Mouse (Mus musculus) liver, embryonic 14.5 days (tissue): Measurements from ENCODE around the gene Calu.

Experiments used
- CTCF ChIP-seq: IDR thresholded peaks from 2 replicates; pipeline ENCODE4 v1.5.1; 2016; ENCODE audit warnings: antibody characterized with exemption, low read depth, control low read depth
- EP300 ChIP-seq: IDR thresholded peaks from 2 replicates; pipeline ENCODE4 v1.6.1; 2016; ENCODE audit warnings: antibody characterized with exemption, low read depth

- no peak for TF ChIP-seq CTCF
- TF ChIP-seq EP300 = no peak
Observed at GRCm38 (mm10) chr6:29395910-29396713, 48.2 kb downstream of the Calu start, which contains the start of gene Ccdc136.
